Mouse (Mus musculus) MN1 (cell line): Measurements from ENCODE around the gene Gm10638.

Experiments used
- DNase-seq: peaks from one replicate; pipeline ENCODE4 v3.0.0-alpha.2; 2016; ENCODE audit warnings: low spot score

Gene Gm10638

GRCm38 (mm10) chr8:86745221-86745934, at the start of gene Gm10638, which contains the start of gene Siah1a:
TSS of gene Gm10638 (plus strand) at chr8:86745699.
TSS of gene Siah1a (minus strand) at chr8:86745934.
- DNase-seq = peak; percentile 76

GRCm38 (mm10) chr8:86695703-86696102, 49.8 kb upstream of the Gm10638 start:
- DNase-seq = no peak

- DNase-seq = no peak
Observed at GRCm38 (mm10) chr8:86698811-86699421, 46.6 kb upstream of the Gm10638 start.

GRCm38 (mm10) chr8:86699471-86699870, 46.0 kb upstream of the Gm10638 start:
- no peak for DNase-seq

GRCm38 (mm10) chr8:86702453-86702852, 43.0 kb upstream of the Gm10638 start:
- DNase-seq = no peak

- DNase-seq = no peak
Observed at GRCm38 (mm10) chr8:86705317-86705716, 40.2 kb upstream of the Gm10638 start.

- no peak for DNase-seq
Observed at GRCm38 (mm10) chr8:86706756-86707155, 38.7 kb upstream of the Gm10638 start.

GRCm38 (mm10) chr8:86707873-86708272, 37.6 kb upstream of the Gm10638 start:
- DNase-seq = no peak

GRCm38 (mm10) chr8:86712594-86712993, 32.9 kb upstream of the Gm10638 start:
- no peak for DNase-seq

- DNase-seq = no peak
Observed at GRCm38 (mm10) chr8:86713407-86714188, 31.9 kb upstream of the Gm10638 start.

- DNase-seq = no peak
Observed at GRCm38 (mm10) chr8:86718332-86718994, 27.0 kb upstream of the Gm10638 start.

GRCm38 (mm10) chr8:86719368-86719767, 26.1 kb upstream of the Gm10638 start:
- DNase-seq = no peak

GRCm38 (mm10) chr8:86720756-86721459, 24.6 kb upstream of the Gm10638 start:
- DNase-seq = no peak

- no peak for DNase-seq
Observed at GRCm38 (mm10) chr8:86721490-86721889, 24.0 kb upstream of the Gm10638 start.

GRCm38 (mm10) chr8:86726959-86727358, 18.5 kb upstream of the Gm10638 start:
- no peak for DNase-seq

- no peak for DNase-seq
Observed at GRCm38 (mm10) chr8:86728224-86728950, 17.1 kb upstream of the Gm10638 start.

- no peak for DNase-seq
Observed at GRCm38 (mm10) chr8:86730303-86730702, 15.2 kb upstream of the Gm10638 start.

- no peak for DNase-seq
Observed at GRCm38 (mm10) chr8:86730860-86731259, 14.6 kb upstream of the Gm10638 start.

- DNase-seq = no peak
Observed at GRCm38 (mm10) chr8:86734171-86734570, 11.3 kb upstream of the Gm10638 start.

GRCm38 (mm10) chr8:86734954-86735353, 10.5 kb upstream of the Gm10638 start:
- DNase-seq = no peak
